Mouse (Mus musculus): ENCODE measurements around the gene Gpr182. TPM values are rescaled to one million over a fixed set of nuclear protein-coding genes. Genes with fewer than 3 reads are reported as not detected.

Gpr182 gene
- total and polyA plus RNA-seq, 3 experiments: 8.2 to 21.0 (median 8.5) TPM

Other genes starting within 250 kb of the Gpr182 start
- 10 to 100 TPM; 45.8 to 53.5 TPM for gene Ndufa4l2, start 236.8 kb downstream of the Gpr182 start, total RNA-seq (2021)
- gene Ndufa4l2, start 236.8 kb downstream of the Gpr182 start, polyA plus RNA-seq (2012; rRNA removed): 86.0 and 107 TPM in 2 replicates
- gene Shmt2, start 229.3 kb downstream of the Gpr182 start, total RNA-seq (2021): 10 to 100 TPM; 43.3 to 48.8 TPM
- gene Shmt2, start 229.3 kb downstream of the Gpr182 start, polyA plus RNA-seq (2012; rRNA removed): 84.2 and 106 TPM in 2 replicates
- gene Nxph4, start 217.2 kb downstream of the Gpr182 start, total RNA-seq (2021): 10 to 100 TPM in 1 of 2 experiments, 1 to 10 TPM in 1; 5.0 to 11.7 TPM
- gene Nxph4, start 217.2 kb downstream of the Gpr182 start, polyA plus RNA-seq (2012; rRNA removed): 7.4 and 7.8 TPM in 2 replicates
- 100 to 1,000 TPM; 138 to 196 TPM for gene Lrp1, start 130.6 kb downstream of the Gpr182 start, total RNA-seq (2021)
- 197 and 201 TPM in 2 replicates for gene Lrp1, start 130.6 kb downstream of the Gpr182 start, polyA plus RNA-seq (2012; rRNA removed)
- gene Stat6, start 108.7 kb downstream of the Gpr182 start, total RNA-seq (2021): 100 to 1,000 TPM in 1 of 2 experiments, 10 to 100 TPM in 1; 88.3 to 109 TPM
- gene Stat6, start 108.7 kb downstream of the Gpr182 start, polyA plus RNA-seq (2012; rRNA removed): 67.6 and 83.8 TPM in 2 replicates
- 1 to 10 TPM; 4.6 to 9.1 TPM for gene Nemp1, start 84.8 kb downstream of the Gpr182 start, total RNA-seq (2021)
- 1.5 and 2.6 TPM in 2 replicates for gene Nemp1, start 84.8 kb downstream of the Gpr182 start, polyA plus RNA-seq (2012; rRNA removed)
- 10 to 100 TPM; 16.9 to 26.6 TPM for gene Nab2, start 83.2 kb downstream of the Gpr182 start, total RNA-seq (2021)
- 35.9 and 38.7 TPM in 2 replicates for gene Nab2, start 83.2 kb downstream of the Gpr182 start, polyA plus RNA-seq (2012; rRNA removed)
- gene Myo1a, start 46.6 kb downstream of the Gpr182 start, total RNA-seq (2021): 10 to 100 TPM in 1 of 2 experiments, 1 to 10 TPM in 1; 1.1 to 15.1 TPM
- gene Myo1a, start 46.6 kb downstream of the Gpr182 start, polyA plus RNA-seq (2012; rRNA removed): 0.21 and 4.0 TPM in 2 replicates
- gene Tac2, start 27.3 kb downstream of the Gpr182 start, total RNA-seq (2021): not detected
- gene Tac2, start 27.3 kb downstream of the Gpr182 start, polyA plus RNA-seq (2012; rRNA removed): 0.18 and 0.38 TPM in 2 replicates
- gene Zbtb39, start 12.2 kb downstream of the Gpr182 start, total RNA-seq (2021): 10 to 100 TPM; 11.0 to 11.8 TPM
- 5.6 and 5.8 TPM in 2 replicates for gene Zbtb39, start 12.2 kb downstream of the Gpr182 start, polyA plus RNA-seq (2012; rRNA removed)
- 1 to 10 TPM in 1 of 2 experiments, under 1 TPM in 1; 0.41 to 1.5 TPM for gene Rdh1, start 8.0 kb upstream of the Gpr182 start, total RNA-seq (2021)
- gene Rdh1, start 8.0 kb upstream of the Gpr182 start, polyA plus RNA-seq (2012; rRNA removed): 0.98 and 1.4 TPM in 2 replicates
- gene Rdh16f1, start 8.1 kb upstream of the Gpr182 start, total RNA-seq (2021): 1 to 10 TPM; 1.1 to 2.9 TPM
- gene Rdh16f1, start 8.1 kb upstream of the Gpr182 start, polyA plus RNA-seq (2012; rRNA removed): 1.5 TPM in 2 replicates
- gene Rdh9, start 24.7 kb upstream of the Gpr182 start, total RNA-seq (2021): under 1 TPM in 1 of 2 experiments, not detected in 1; 0.46 TPM
- 0.22 and 0.31 TPM in 2 replicates for gene Rdh9, start 24.7 kb upstream of the Gpr182 start, polyA plus RNA-seq (2012; rRNA removed)
- 1 to 10 TPM in 1 of 2 experiments, under 1 TPM in 1; 0.79 to 1.3 TPM for gene Rdh16, start 49.4 kb upstream of the Gpr182 start, total RNA-seq (2021)
- 0.12 TPM in 1 of 2 replicates, not detected in the other for gene Rdh16, start 49.4 kb upstream of the Gpr182 start, polyA plus RNA-seq (2012; rRNA removed)
- gene Rdh19, start 98.2 kb upstream of the Gpr182 start, total RNA-seq (2021): not detected
- not detected in 2 replicates for gene Rdh19, start 98.2 kb upstream of the Gpr182 start, polyA plus RNA-seq (2012; rRNA removed)
- under 1 TPM in 1 of 2 experiments, not detected in 1; 0.23 TPM for gene Rdh16f2, start 114.7 kb upstream of the Gpr182 start, total RNA-seq (2021)
- not detected in 2 replicates for gene Rdh16f2, start 114.7 kb upstream of the Gpr182 start, polyA plus RNA-seq (2012; rRNA removed)
- 1 to 10 TPM in 1 of 2 experiments, not detected in 1; 2.0 TPM for gene Rdh7, start 137.1 kb upstream of the Gpr182 start, total RNA-seq (2021)
- 0.17 TPM in 1 of 2 replicates, not detected in the other for gene Rdh7, start 137.1 kb upstream of the Gpr182 start, polyA plus RNA-seq (2012; rRNA removed)
- gene Sdr9c7, start 146.8 kb upstream of the Gpr182 start, total RNA-seq (2021): 1 to 10 TPM in 1 of 2 experiments, under 1 TPM in 1; 0.41 to 1.9 TPM
- 0.74 and 0.85 TPM in 2 replicates for gene Sdr9c7, start 146.8 kb upstream of the Gpr182 start, polyA plus RNA-seq (2012; rRNA removed)

Measured in adrenal gland, adult 2 months (tissue).